Mouse (Mus musculus) stomach, embryonic 15.5 days (tissue): ENCODE data around the gene Rnf208. TPM values are rescaled to one million over a fixed set of nuclear protein-coding genes. Genes with fewer than 3 reads are reported as not detected.

Experiments used
- ATAC-seq: fragments of 200-750 bp; cut with Nextera tagmentation; 2 replicates; pipeline ENCODE4 v1.8.0; 2017; ENCODE audit warnings: low read depth, moderate number of reproducible peaks, moderate TSS enrichment; ENCODE audit not compliant: insufficient read depth, low FRiP score
- H3K27ac ChIP-seq: fragments of 300-500 bp; sonication (generic); 2 replicates; pipeline ENCODE4 v1.5.1; 2015; ENCODE audit warnings: mild to moderate bottlenecking, inconsistent platforms
- H3K27me3 ChIP-seq: fragments of 300-500 bp; sonication (generic); replicated peaks from 2 replicates; pipeline ENCODE4 v1.6.1; 2015; ENCODE audit warnings: inconsistent platforms
- H3K36me3 ChIP-seq: fragments of 300-500 bp; sonication (generic); 2 replicates; pipeline ENCODE4 v1.6.1; 2015; ENCODE audit warnings: inconsistent platforms
- H3K4me1 ChIP-seq: fragments of 300-500 bp; sonication (generic); 2 replicates; pipeline ENCODE4 v1.6.1; 2015; ENCODE audit warnings: inconsistent platforms
- H3K4me2 ChIP-seq: fragments of 300-500 bp; sonication (generic); 2 replicates; pipeline ENCODE4 v1.6.1; 2015; ENCODE audit warnings: mild to moderate bottlenecking, inconsistent platforms
- H3K4me3 ChIP-seq: fragments of 300-500 bp; sonication (generic); replicated peaks from 2 replicates; pipeline ENCODE4 v1.5.1; 2015; ENCODE audit warnings: inconsistent platforms
- H3K9ac ChIP-seq: fragments of 300-500 bp; sonication (generic); 2 replicates; pipeline ENCODE4 v1.6.1; 2015; ENCODE audit warnings: inconsistent platforms
- H3K9me3 ChIP-seq: fragments of 300-500 bp; sonication (generic); 2 replicates; pipeline ENCODE4 v1.6.1; 2016; ENCODE audit warnings: inconsistent platforms
- WGBS: fragments of 180-500 bp; shearing (Covaris S2); methylation state at CpG from one replicate; pipeline ENCODE4 v1.1.7; 2015; 5-methylcytosine and 5-hydroxymethylcytosine counted together
- polyA plus RNA-seq: library from polyadenylated mRNA; unstranded; fragments of >200 nt; fragmentation: Nextera tagmentation; extraction: Ambion mirVana; gene quantifications from 2 replicates; pipeline ENCODE4 v1.2.1, GENCODE M21; 2015

Gene Rnf208
- 13.7 and 13.8 TPM in 2 replicates for polyA plus RNA-seq

GRCm38 (mm10) chr2:25242101-25242506 is at the start of gene Rnf208, which contains the start of gene Cysrt1:
Gene Rnf208 (plus strand): TSS chr2:25242255.
Gene Cysrt1 (minus strand): TSS chr2:25242452.
- peak within 1 kb of the TSS; percentile 44 for H3K9ac ChIP-seq
- no peak for ATAC-seq
- peak within 1 kb of the TSS; percentile 97 for H3K4me2 ChIP-seq
- peak within 1 kb of the TSS; percentile 52 for H3K4me3 ChIP-seq
- H3K9me3 ChIP-seq: no peaks in the 10 kb centered on the region
- no peaks in the 10 kb centered on the region for H3K36me3 ChIP-seq
- peak within 1 kb of the TSS; percentile 60 for H3K27ac ChIP-seq
- H3K4me1 ChIP-seq: peaks cover 25% of the 10 kb centered on the region
- WGBS: under 1% methylated on average over 53 of the region's 59 CpGs
- H3K27me3 ChIP-seq: 0 out of 2 replicates have a peak, but pooled peaks cover 20% of the 10 kb centered on the region

- Histone ChIP-seq H3K27me3 (0 out of 2 replicates have a peak, but pooled peaks cover 4% of the 10 kb centered on the region), H3K4me3 (no peak overlapping the region), H3K36me3 (no peaks in the 10 kb centered on the region), H3K27ac (no peak overlapping the region), H3K4me1 (peaks cover 29% of the 10 kb centered on the region), H3K9ac (no peak overlapping the region), H3K9me3 (no peaks in the 10 kb centered on the region), H3K4me2 (peak overlapping the region; percentile 32)
- 2% methylated on average over 6 of the region's 6 CpGs for WGBS
- ATAC-seq: peak; percentile 79
Observed at GRCm38 (mm10) chr2:25193330-25193770, 48.7 kb upstream of the Rnf208 start.

- Histone ChIP-seq H3K4me3 (no peak overlapping the region), H3K27me3 (0 out of 2 replicates have a peak, but pooled peaks cover 4% of the 10 kb centered on the region), H3K4me2 (peak overlapping the region; percentile 66), H3K9ac (no peak overlapping the region), H3K4me1 (peaks cover 29% of the 10 kb centered on the region), H3K36me3 (no peaks in the 10 kb centered on the region), H3K27ac (peak overlapping the region; percentile 67; the same call in 1 of the 2 replicates), H3K9me3 (no peaks in the 10 kb centered on the region)
- no peak for ATAC-seq
- WGBS: 71% methylated on average over 5 of the region's 5 CpGs
Observed at GRCm38 (mm10) chr2:25194006-25194405, 48.0 kb upstream of the Rnf208 start.

- Histone ChIP-seq H3K4me2 (peak overlapping the region; percentile 66), H3K9ac (no peak overlapping the region), H3K27me3 (0 out of 2 replicates have a peak, but pooled peaks cover 4% of the 10 kb centered on the region), H3K4me1 (peaks cover 29% of the 10 kb centered on the region), H3K27ac (peak overlapping the region; percentile 90; the same call in 1 of the 2 replicates), H3K9me3 (no peaks in the 10 kb centered on the region), H3K4me3 (peak overlapping the region; percentile 43), H3K36me3 (0 out of 2 replicates have a peak, but pooled peaks cover 2% of the 10 kb centered on the region)
- 80% methylated on average over 17 of the region's 17 CpGs for WGBS
- ATAC-seq: no peak
Observed at GRCm38 (mm10) chr2:25194486-25195171, 47.4 kb upstream of the Rnf208 start.

DNA sequence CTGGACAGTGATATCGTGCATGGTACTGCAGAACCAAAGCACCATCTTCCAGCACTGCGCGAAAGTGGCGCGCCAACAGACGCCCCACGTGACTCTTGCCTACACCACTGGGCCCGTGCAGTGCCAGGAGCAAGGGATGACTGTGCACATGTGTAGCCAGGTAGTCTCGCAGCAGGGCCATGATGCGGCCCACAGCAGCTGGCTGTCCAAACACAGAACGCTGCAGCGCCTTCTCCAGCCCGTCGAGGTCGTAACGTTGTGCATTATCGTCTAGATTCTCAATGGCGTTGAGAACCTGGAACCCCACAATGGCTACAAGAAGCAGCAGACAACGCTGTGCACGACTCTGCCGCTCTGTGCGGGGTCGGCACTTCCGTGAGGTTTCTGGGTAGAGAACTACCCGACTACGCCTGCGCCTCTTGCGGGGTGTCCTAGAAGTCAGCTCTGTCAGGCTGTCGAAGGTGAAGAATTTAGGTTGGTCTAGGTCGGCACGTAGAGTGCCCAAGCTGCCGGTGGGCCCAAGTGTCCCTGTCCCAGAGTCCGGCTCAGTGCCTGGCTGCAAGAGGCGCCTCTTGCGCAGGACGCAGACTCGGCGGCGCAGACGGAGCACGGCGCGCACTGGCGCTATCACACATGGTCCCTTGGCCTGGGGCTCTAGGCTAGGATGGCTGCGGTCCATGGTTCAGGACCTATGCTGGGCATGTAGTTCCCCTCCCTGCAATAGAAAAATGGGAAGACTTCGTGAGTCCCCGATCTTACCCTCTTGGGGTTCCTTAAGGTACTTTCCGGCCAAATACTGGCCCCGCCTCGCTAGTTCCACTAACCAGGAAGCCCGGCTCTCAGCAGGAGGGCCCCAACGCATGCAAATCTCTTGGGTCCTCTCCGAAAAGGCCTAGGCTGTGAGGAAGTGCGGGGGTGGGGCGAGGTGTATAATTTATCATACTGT is 46.6 kb upstream of the Rnf208 start:
- Histone ChIP-seq H3K9me3 (no peaks in the 10 kb centered on the region), H3K36me3 (peaks cover 10% of the 10 kb centered on the region), H3K27me3 (0 out of 2 replicates have a peak, but pooled peaks cover 4% of the 10 kb centered on the region), H3K4me2 (peak overlapping the region; percentile 66), H3K4me3 (peak overlapping the region; percentile 43), H3K4me1 (peaks cover 29% of the 10 kb centered on the region), H3K9ac (peak overlapping the region; percentile 24), H3K27ac (peak overlapping the region; percentile 90)
- ATAC-seq: peak; percentile 21; the same call in 1 of the 2 replicates
- WGBS: 17% methylated on average over 55 of the region's 55 CpGs

DNA sequence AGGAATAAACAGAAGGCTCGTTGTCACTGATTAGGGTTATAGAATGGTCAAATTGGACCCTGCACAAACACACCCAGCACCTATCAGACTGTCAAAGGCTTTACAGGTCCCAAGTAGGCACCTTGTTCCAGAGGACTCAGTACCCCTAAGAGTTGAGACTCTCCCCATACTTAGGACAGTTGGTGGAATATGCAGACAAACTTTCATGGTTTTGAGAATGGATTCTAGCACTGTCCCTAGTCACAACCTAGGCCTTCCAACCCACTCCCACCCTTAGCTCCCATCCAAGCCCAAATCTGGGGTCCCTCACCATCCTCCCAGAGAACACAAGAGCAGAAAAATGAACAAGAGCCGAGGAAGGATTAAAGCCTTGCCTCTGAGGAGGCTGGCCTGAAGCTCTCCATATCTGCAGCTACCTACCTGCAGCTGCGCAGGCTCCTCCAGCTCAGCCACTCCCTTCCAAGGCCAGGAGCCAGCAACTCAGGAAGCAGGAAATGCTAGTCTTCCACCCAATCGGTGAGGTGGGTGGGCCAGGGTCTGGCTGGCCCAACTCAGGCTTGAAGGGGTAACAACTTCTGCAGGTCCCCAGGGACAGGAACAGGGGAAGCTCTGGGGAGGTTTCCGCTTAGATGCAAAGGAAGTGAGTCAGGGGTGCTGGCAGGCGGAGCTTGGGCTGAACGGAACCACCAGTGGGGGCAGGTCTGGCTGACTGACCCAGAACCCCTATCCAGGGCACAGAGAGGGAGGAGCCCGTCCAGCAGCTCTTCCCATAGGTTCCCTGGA is 45.7 kb upstream of the Rnf208 start, which contains the start of gene Tor4a:
Gene Tor4a (minus strand): TSS at position 715 of the 783 bp plus-strand sequence.
- ATAC-seq: peak; percentile 85
- Histone ChIP-seq H3K4me3 (peak within 1 kb of the TSS; percentile 43), H3K27me3 (0 out of 2 replicates have a peak, but pooled peaks cover 4% of the 10 kb centered on the region), H3K36me3 (peaks cover 18% of the 10 kb centered on the region), H3K9ac (peak within 1 kb of the TSS; percentile 24), H3K27ac (peak within 1 kb of the TSS; percentile 90), H3K4me1 (peaks cover 29% of the 10 kb centered on the region), H3K4me2 (peak within 1 kb of the TSS; percentile 66), H3K9me3 (no peaks in the 10 kb centered on the region)
- WGBS: 8% methylated on average over 8 of the region's 8 CpGs

DNA sequence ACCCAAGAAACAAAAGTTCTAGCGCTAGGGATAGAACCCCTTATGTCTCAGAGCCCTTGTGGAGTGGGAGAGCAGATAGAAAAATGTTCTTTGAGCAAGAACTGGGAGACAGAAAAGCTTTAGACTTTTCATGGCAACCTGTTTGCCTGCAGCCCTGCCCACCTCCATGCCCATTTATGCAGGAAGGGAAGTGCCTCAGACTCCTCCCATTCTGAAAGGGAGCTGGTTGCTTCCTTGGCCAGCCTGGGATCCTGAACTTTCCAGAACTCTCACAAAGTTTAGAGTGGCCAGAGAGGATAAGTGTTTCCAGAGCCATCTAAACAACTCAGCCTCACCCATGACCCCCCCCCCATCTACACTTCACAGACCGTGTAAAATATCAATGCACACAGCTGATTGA is 44.9 kb upstream of the Rnf208 start:
- H3K9ac ChIP-seq: 0 out of 2 replicates have a peak overlapping the region, but pooled peaks have one; percentile 4
- peaks cover 29% of the 10 kb centered on the region for H3K4me1 ChIP-seq
- peak overlapping the region; percentile 43; the same call in 1 of the 2 replicates for H3K4me3 ChIP-seq
- peaks cover 26% of the 10 kb centered on the region for H3K36me3 ChIP-seq
- peak overlapping the region; percentile 66 for H3K4me2 ChIP-seq
- H3K27me3 ChIP-seq: 0 out of 2 replicates have a peak, but pooled peaks cover 4% of the 10 kb centered on the region
- peak overlapping the region; percentile 90 for H3K27ac ChIP-seq
- H3K9me3 ChIP-seq: no peaks in the 10 kb centered on the region
- 22% methylated on average over 2 of the region's 2 CpGs for WGBS
- no peak for ATAC-seq

DNA sequence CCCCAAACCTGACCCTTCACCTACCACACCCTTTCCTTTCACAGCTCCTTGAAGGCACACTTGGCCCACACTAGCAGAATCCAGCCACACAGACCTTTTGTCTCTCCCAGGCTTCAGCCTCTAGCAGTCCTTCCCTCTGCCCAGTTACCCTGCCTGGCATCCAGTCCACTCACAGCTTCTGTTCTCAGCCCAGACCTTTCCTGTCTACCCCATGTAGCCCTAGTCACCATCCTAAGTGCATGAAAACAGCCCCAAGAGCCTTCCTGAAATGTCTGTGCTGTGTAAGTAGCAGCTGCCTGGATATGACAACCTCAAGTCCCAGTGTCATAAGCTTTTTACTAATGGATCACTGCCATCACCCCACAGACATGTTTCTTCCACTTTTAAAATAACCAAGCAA is 44.1 kb upstream of the Rnf208 start:
- ATAC-seq: no peak
- Histone ChIP-seq H3K36me3 (peaks cover 34% of the 10 kb centered on the region), H3K4me1 (peaks cover 29% of the 10 kb centered on the region), H3K9me3 (no peaks in the 10 kb centered on the region), H3K27ac (0 out of 2 replicates have a peak overlapping the region, but pooled peaks have one; percentile 90), H3K4me2 (no peak overlapping the region), H3K9ac (no peak overlapping the region), H3K4me3 (no peak overlapping the region), H3K27me3 (0 out of 2 replicates have a peak, but pooled peaks cover 4% of the 10 kb centered on the region)

GRCm38 (mm10) chr2:25200631-25201030 is 41.4 kb upstream of the Rnf208 start:
- no peak overlapping the region for H3K4me2 ChIP-seq
- no peaks in the 10 kb centered on the region for H3K27me3 ChIP-seq
- H3K4me3 ChIP-seq: no peak overlapping the region
- H3K36me3 ChIP-seq: peaks cover 58% of the 10 kb centered on the region
- WGBS: 90% methylated on average over 2 of the region's 2 CpGs
- no peak overlapping the region for H3K27ac ChIP-seq
- ATAC-seq: no peak
- 0 out of 2 replicates have a peak, but pooled peaks cover 3% of the 10 kb centered on the region for H3K4me1 ChIP-seq
- no peaks in the 10 kb centered on the region for H3K9me3 ChIP-seq
- H3K9ac ChIP-seq: no peak overlapping the region

- 58% methylated on average over 4 of the region's 4 CpGs for WGBS
Observed at GRCm38 (mm10) chr2:25203631-25204214, 38.3 kb upstream of the Rnf208 start.

More at GRCm38 (mm10) chr2:25203631-25204214, 38.3 kb upstream of the Rnf208 start:
- 0 out of 2 replicates have a peak, but pooled peaks have one; percentile 16 for ATAC-seq
- Histone ChIP-seq H3K4me1 (0 out of 2 replicates have a peak, but pooled peaks cover under 1% of the 10 kb centered on the region), H3K4me3 (no peak overlapping the region), H3K36me3 (peaks cover 69% of the 10 kb centered on the region), H3K9ac (no peak overlapping the region), H3K27me3 (no peaks in the 10 kb centered on the region), H3K4me2 (no peak overlapping the region), H3K9me3 (no peaks in the 10 kb centered on the region), H3K27ac (no peak overlapping the region)
